Mouse (Mus musculus): ENCODE measurements around the gene Bicdl1. TPM values are rescaled to one million over a fixed set of nuclear protein-coding genes. Genes with fewer than 3 reads are reported as not detected.

Bicdl1 gene
- polyA plus RNA-seq, 1 experiment from 2014 or later: 12.3 TPM

GRCm38 (mm10) chr5:115622686-115623085 is 108.7 kb downstream of the Bicdl1 start:
- no peaks in the 10 kb centered on the region for H3K4me1 ChIP-seq (replicated peaks; ENCODE audit: insufficient read depth, low read length)
- no peak for DNase-seq (ENCODE audit: low spot score)
- H3K36me3 ChIP-seq (ENCODE audit: insufficient read depth, low read length): peaks cover 29% of the 10 kb centered on the region; the same call in 1 of the 2 replicates
- H3K4me3 ChIP-seq (replicated peaks; ENCODE audit: low read depth, low read length): no peak overlapping the region
- H3K27ac ChIP-seq: no peak overlapping the region
- 80% methylated on average over 7 of the region's 7 CpGs for WGBS
- no peak overlapping the region for H3K4me2 ChIP-seq (ENCODE audit: low read length)
- ATAC-seq (replicated peaks; ENCODE audit: low FRiP score, low read depth): no peak
- no peak for TF ChIP-seq CTCF (IDR thresholded peaks at IDR 0.05; ENCODE audit: low read depth)
- no peak overlapping the region for H3K9ac ChIP-seq (ENCODE audit: low read depth, low read length)
- H3K27me3 ChIP-seq (ENCODE audit: insufficient read depth, low read length): no peaks in the 10 kb centered on the region
- no peaks in the 10 kb centered on the region for H3K9me3 ChIP-seq (replicated peaks; ENCODE audit: low read length)

DNA sequence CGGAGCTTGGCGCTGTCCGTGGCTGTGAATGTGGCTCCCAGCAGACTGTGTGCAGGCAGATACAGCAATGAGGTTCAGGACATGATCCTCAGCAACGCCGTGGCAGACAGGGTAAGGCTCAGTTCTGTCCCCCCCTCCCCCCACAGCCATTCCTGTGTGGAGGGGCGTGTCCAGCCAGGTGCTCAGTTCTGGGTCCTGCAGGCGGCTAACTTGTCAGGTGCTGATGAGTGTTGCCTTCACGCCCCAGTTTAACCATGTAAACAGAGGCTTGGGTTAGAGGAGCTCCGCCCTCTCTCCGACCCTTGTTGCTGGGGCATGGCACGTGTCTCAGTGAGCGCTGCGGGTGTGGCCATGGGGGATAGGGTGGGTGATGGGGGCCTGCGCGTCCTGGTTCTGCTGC is 111.7 kb downstream of the Bicdl1 start:
- DNase-seq (ENCODE audit: low spot score): no peak

GRCm38 (mm10) chr5:115614948-115615347 is 116.5 kb downstream of the Bicdl1 start:
- peak; percentile 69 for TF ChIP-seq CTCF (IDR thresholded peaks at IDR 0.05; ENCODE audit: low read depth)
- ATAC-seq (replicated peaks; ENCODE audit: low FRiP score, low read depth) (no peak), DNase-seq (ENCODE audit: low spot score) (peak; percentile 25)
- no peak overlapping the region for H3K9ac ChIP-seq (ENCODE audit: low read depth, low read length)
- H3K4me2 ChIP-seq (ENCODE audit: low read length): no peak overlapping the region
- H3K27me3 ChIP-seq (ENCODE audit: insufficient read depth, low read length): no peaks in the 10 kb centered on the region
- H3K36me3 ChIP-seq (ENCODE audit: insufficient read depth, low read length): peaks cover 90% of the 10 kb centered on the region
- no peak overlapping the region for H3K27ac ChIP-seq
- H3K4me1 ChIP-seq (replicated peaks; ENCODE audit: insufficient read depth, low read length): no peaks in the 10 kb centered on the region
- WGBS: 79% methylated on average over 7 of the region's 7 CpGs
- H3K4me3 ChIP-seq (replicated peaks; ENCODE audit: low read depth, low read length): no peak overlapping the region
- no peaks in the 10 kb centered on the region for H3K9me3 ChIP-seq (replicated peaks; ENCODE audit: low read length)

More for the DNA sequence above, 111.7 kb downstream of the Bicdl1 start:
- ATAC-seq (replicated peaks; ENCODE audit: low FRiP score, low read depth): no peak
- Histone ChIP-seq H3K36me3 (ENCODE audit: insufficient read depth, low read length) (peaks cover 54% of the 10 kb centered on the region), H3K4me1 (replicated peaks; ENCODE audit: insufficient read depth, low read length) (no peaks in the 10 kb centered on the region), H3K9ac (ENCODE audit: low read depth, low read length) (no peak overlapping the region), H3K4me3 (replicated peaks; ENCODE audit: low read depth, low read length) (no peak overlapping the region), H3K27ac (no peak overlapping the region), H3K4me2 (ENCODE audit: low read length) (no peak overlapping the region), H3K9me3 (replicated peaks; ENCODE audit: low read length) (no peaks in the 10 kb centered on the region), H3K27me3 (ENCODE audit: insufficient read depth, low read length) (no peaks in the 10 kb centered on the region)
- TF ChIP-seq CTCF (IDR thresholded peaks at IDR 0.05; ENCODE audit: low read depth): no peak
- WGBS: 93% methylated on average over 15 of the region's 15 CpGs

- Histone ChIP-seq H3K9me3 (replicated peaks; ENCODE audit: low read length) (no peaks in the 10 kb centered on the region), H3K36me3 (ENCODE audit: insufficient read depth, low read length) (peaks cover 90% of the 10 kb centered on the region), H3K9ac (ENCODE audit: low read depth, low read length) (no peak overlapping the region), H3K27me3 (ENCODE audit: insufficient read depth, low read length) (no peaks in the 10 kb centered on the region), H3K27ac (no peak overlapping the region), H3K4me2 (ENCODE audit: low read length) (no peak overlapping the region), H3K4me1 (replicated peaks; ENCODE audit: insufficient read depth, low read length) (no peaks in the 10 kb centered on the region), H3K4me3 (replicated peaks; ENCODE audit: low read depth, low read length) (no peak overlapping the region)
- WGBS: 86% methylated on average over 9 of the region's 9 CpGs
- ATAC-seq (replicated peaks; ENCODE audit: low FRiP score, low read depth): no peak
- no peak for TF ChIP-seq CTCF (IDR thresholded peaks at IDR 0.05; ENCODE audit: low read depth)
- no peak for DNase-seq (ENCODE audit: low spot score)
These were observed 118.1 kb downstream of the Bicdl1 start for GRCm38 (mm10) chr5:115613332-115613731.

GRCm38 (mm10) chr5:115611566-115611965 is 119.9 kb downstream of the Bicdl1 start:
- H3K4me3 ChIP-seq (replicated peaks; ENCODE audit: low read depth, low read length): no peak overlapping the region
- no peak for DNase-seq (ENCODE audit: low spot score)
- 93% methylated on average over 11 of the region's 11 CpGs for WGBS
- no peaks in the 10 kb centered on the region for H3K9me3 ChIP-seq (replicated peaks; ENCODE audit: low read length)
- H3K4me2 ChIP-seq (ENCODE audit: low read length): no peak overlapping the region
- no peaks in the 10 kb centered on the region for H3K27me3 ChIP-seq (ENCODE audit: insufficient read depth, low read length)
- ATAC-seq (replicated peaks; ENCODE audit: low FRiP score, low read depth): no peak
- peaks cover 87% of the 10 kb centered on the region for H3K36me3 ChIP-seq (ENCODE audit: insufficient read depth, low read length)
- no peak overlapping the region for H3K9ac ChIP-seq (ENCODE audit: low read depth, low read length)
- no peaks in the 10 kb centered on the region for H3K4me1 ChIP-seq (replicated peaks; ENCODE audit: insufficient read depth, low read length)
- no peak overlapping the region for H3K27ac ChIP-seq
- TF ChIP-seq CTCF (IDR thresholded peaks at IDR 0.05; ENCODE audit: low read depth): no peak

DNA sequence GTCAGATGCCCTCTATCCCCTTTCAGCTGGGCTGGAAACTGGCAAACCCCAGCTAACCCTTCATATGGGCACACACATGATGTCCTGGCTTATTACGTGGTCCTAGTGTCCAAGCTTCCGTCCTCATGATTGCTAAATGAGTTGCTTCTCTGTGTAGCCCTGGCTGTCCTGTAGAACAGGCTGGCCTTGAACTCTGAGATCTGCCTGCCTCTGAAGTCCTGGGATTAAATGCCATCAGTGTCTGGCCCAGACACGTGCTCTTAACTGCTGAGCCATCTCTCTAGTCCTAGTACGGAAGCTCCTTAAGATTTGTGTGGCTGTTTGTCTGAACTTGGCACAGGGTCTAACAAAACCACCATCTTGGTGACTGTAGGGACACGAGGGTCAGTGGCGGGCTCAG is 127.9 kb downstream of the Bicdl1 start:
- Histone ChIP-seq H3K4me2 (ENCODE audit: low read length) (no peak overlapping the region), H3K27me3 (ENCODE audit: insufficient read depth, low read length) (no peaks in the 10 kb centered on the region), H3K36me3 (ENCODE audit: insufficient read depth, low read length) (peaks cover 76% of the 10 kb centered on the region), H3K27ac (no peak overlapping the region), H3K4me1 (replicated peaks; ENCODE audit: insufficient read depth, low read length) (no peaks in the 10 kb centered on the region), H3K9ac (ENCODE audit: low read depth, low read length) (no peak overlapping the region), H3K9me3 (replicated peaks; ENCODE audit: low read length) (no peaks in the 10 kb centered on the region), H3K4me3 (replicated peaks; ENCODE audit: low read depth, low read length) (no peak overlapping the region)
- 98% methylated on average over 6 of the region's 6 CpGs for WGBS
- ATAC-seq (replicated peaks; ENCODE audit: low FRiP score, low read depth): no peak
- TF ChIP-seq CTCF (IDR thresholded peaks at IDR 0.05; ENCODE audit: low read depth): no peak
- DNase-seq (ENCODE audit: low spot score): no peak

Small RNA genes within 50 kb of the gene (microRNA-seq; reads per million reads assigned to microRNA genes)
- not detected for gene Mir7030

Other genes starting within 250 kb of the Bicdl1 start
- 19.6 and 20.2 TPM in 2 replicates for gene Sirt4, start 246.9 kb downstream of the Bicdl1 start, polyA plus RNA-seq (2015; fragmentation: Nextera tagmentation; extraction: Ambion mirVana)
- gene Pxn, start 224.9 kb downstream of the Bicdl1 start, polyA plus RNA-seq (2015; fragmentation: Nextera tagmentation; extraction: Ambion mirVana): 48.3 and 53.1 TPM in 2 replicates
- 1,459 and 1,525 TPM in 2 replicates for gene Rplp0, start 172.2 kb downstream of the Bicdl1 start, polyA plus RNA-seq (2015; fragmentation: Nextera tagmentation; extraction: Ambion mirVana)
- 20.7 and 24.5 TPM in 2 replicates for gene Gcn1l1, start 166.4 kb downstream of the Bicdl1 start, polyA plus RNA-seq (2015; fragmentation: Nextera tagmentation; extraction: Ambion mirVana)
- 17.2 and 18.5 TPM in 2 replicates for gene Rab35, start 99.7 kb downstream of the Bicdl1 start, polyA plus RNA-seq (2015; fragmentation: Nextera tagmentation; extraction: Ambion mirVana)
- 8.8 and 11.4 TPM in 2 replicates for gene Cit, start 113.7 kb upstream of the Bicdl1 start, polyA plus RNA-seq (2015; fragmentation: Nextera tagmentation; extraction: Ambion mirVana)

Data from kidney, postnatal 0 days (tissue).